Mouse (Mus musculus) hindbrain, embryonic 13.5 days (tissue): Measurements from ENCODE around the gene Tnfsf13. TPM values are rescaled to one million over a fixed set of nuclear protein-coding genes. Genes with fewer than 3 reads are reported as not detected.

Experiments used
- ATAC-seq: fragments of 200-750 bp; cut with Nextera tagmentation; 2 replicates; pipeline ENCODE4 v1.8.0; 2017; ENCODE audit warnings: moderate TSS enrichment; ENCODE audit not compliant: low FRiP score
- H3K27ac ChIP-seq: fragments of 300-500 bp; sonication (generic); 2 replicates; pipeline ENCODE4 v1.5.1; 2015; ENCODE audit warnings: inconsistent platforms, mild to moderate bottlenecking, moderate library complexity
- H3K27me3 ChIP-seq: fragments of 300-500 bp; sonication (generic); 2 replicates; pipeline ENCODE4 v1.6.1; 2015; ENCODE audit warnings: mild to moderate bottlenecking, inconsistent platforms
- H3K36me3 ChIP-seq: fragments of 300-500 bp; sonication (generic); 2 replicates; pipeline ENCODE4 v1.6.1; 2015; ENCODE audit warnings: mild to moderate bottlenecking, inconsistent platforms
- H3K4me1 ChIP-seq: fragments of 300-500 bp; sonication (generic); replicated peaks from 2 replicates; pipeline ENCODE4 v1.6.1; 2015; ENCODE audit warnings: inconsistent platforms
- H3K4me2 ChIP-seq: fragments of 300-500 bp; sonication (generic); 2 replicates; pipeline ENCODE4 v1.6.1; 2015; ENCODE audit warnings: inconsistent platforms, mild to moderate bottlenecking, moderate library complexity
- H3K4me3 ChIP-seq: fragments of 300-500 bp; sonication (generic); 2 replicates; pipeline ENCODE4 v1.5.1; 2015; ENCODE audit warnings: mild to moderate bottlenecking, inconsistent platforms
- H3K9ac ChIP-seq: fragments of 300-500 bp; sonication (generic); 2 replicates; pipeline ENCODE4 v1.6.1; 2015; ENCODE audit warnings: mild to moderate bottlenecking, inconsistent platforms
- H3K9me3 ChIP-seq: fragments of 300-500 bp; sonication (generic); 2 replicates; pipeline ENCODE4 v1.6.1; 2016; ENCODE audit warnings: inconsistent platforms
- WGBS: fragments of 180-500 bp; shearing (Covaris S2); methylation state at CpG from one replicate; pipeline ENCODE4 v1.1.7; 2015; 5-methylcytosine and 5-hydroxymethylcytosine counted together
- polyA plus RNA-seq: library from polyadenylated mRNA; unstranded; fragments of >200 nt; fragmentation: Nextera tagmentation; extraction: Ambion mirVana; gene quantifications from 2 replicates; pipeline ENCODE4 v1.2.1, GENCODE M21; 2015

The Tnfsf13 gene
- polyA plus RNA-seq, 1 experiment from 2014 or later = 0.53 TPM

DNA sequence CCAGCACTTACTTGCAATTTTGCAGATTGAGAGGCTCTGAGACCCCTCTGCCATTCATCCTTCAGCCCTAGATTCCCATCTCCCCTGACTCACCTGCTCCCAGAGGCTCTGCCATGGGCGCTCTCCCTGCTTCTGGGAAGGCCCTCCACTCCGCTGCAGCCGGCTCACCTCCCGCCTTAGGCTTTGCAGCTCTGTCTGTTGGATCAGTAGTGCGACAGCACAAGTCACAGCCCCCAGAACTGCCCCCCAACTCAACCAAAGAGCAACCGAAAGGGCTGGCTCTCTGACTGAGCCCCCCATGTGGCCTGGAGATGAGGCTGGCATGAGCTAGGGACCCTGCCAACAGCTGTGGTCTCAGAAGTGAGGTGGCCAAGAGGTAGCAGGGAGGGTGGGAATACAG, 648 bp downstream of the Tnfsf13 start:
- peak overlapping the region; percentile 19; the same call in 1 of the 2 replicates for H3K9ac ChIP-seq
- H3K27ac ChIP-seq = 0 out of 2 replicates have a peak overlapping the region, but pooled peaks have one; percentile 23
- H3K4me1 ChIP-seq = peaks cover 45% of the 10 kb centered on the region

DNA sequence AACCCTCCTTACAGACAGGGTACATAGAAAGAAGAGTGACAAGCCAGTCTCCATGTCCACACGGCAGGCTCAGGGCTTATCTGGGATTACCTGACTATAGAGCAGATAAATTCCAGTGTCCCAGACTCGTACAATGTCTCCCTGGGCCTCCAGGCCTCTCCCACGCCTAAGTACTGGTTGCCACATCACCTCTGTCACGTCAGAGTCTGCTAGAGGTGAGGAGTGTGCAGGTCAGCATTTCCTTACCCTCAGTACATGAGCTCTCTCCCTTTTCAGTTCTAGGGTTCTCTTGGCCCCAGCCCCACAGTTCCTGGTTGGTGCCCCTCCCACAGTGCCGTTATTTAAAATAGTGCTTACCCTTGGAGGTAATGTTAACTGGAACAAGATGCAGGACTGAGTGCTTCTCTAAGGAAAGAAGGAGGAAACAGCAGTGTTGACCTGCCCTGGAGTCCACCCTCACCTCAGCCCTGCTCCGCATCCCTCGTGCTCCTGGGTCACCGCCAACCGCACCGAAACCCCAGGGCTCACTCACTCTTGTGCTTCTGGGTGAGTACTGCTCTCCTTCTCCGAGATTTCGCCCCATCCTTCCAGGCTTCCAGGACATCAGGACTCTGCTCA, 1.3 kb downstream of the Tnfsf13 start:
- no peak overlapping the region for H3K4me3 ChIP-seq
- peaks cover 13% of the 10 kb centered on the region; the same call in 1 of the 2 replicates for H3K27me3 ChIP-seq
- no peaks in the 10 kb centered on the region for H3K9me3 ChIP-seq
- ATAC-seq = no peak
- H3K4me2 ChIP-seq = no peak overlapping the region
- peak overlapping the region; percentile 35 for H3K9ac ChIP-seq
- peaks cover 52% of the 10 kb centered on the region for H3K4me1 ChIP-seq
- H3K27ac ChIP-seq = no peak overlapping the region
- peaks cover 8% of the 10 kb centered on the region; the same call in 1 of the 2 replicates for H3K36me3 ChIP-seq
- WGBS = 85% methylated on average over 12 of the region's 12 CpGs

More for the DNA sequence above, 648 bp downstream of the Tnfsf13 start:
- 82% methylated on average over 6 of the region's 6 CpGs for WGBS
- peaks cover 13% of the 10 kb centered on the region; the same call in 1 of the 2 replicates for H3K27me3 ChIP-seq
- H3K4me2 ChIP-seq = no peak overlapping the region
- no peak for ATAC-seq
- H3K9me3 ChIP-seq = no peaks in the 10 kb centered on the region
- H3K4me3 ChIP-seq = no peak overlapping the region
- H3K36me3 ChIP-seq = 0 out of 2 replicates have a peak, but pooled peaks cover 3% of the 10 kb centered on the region

DNA sequence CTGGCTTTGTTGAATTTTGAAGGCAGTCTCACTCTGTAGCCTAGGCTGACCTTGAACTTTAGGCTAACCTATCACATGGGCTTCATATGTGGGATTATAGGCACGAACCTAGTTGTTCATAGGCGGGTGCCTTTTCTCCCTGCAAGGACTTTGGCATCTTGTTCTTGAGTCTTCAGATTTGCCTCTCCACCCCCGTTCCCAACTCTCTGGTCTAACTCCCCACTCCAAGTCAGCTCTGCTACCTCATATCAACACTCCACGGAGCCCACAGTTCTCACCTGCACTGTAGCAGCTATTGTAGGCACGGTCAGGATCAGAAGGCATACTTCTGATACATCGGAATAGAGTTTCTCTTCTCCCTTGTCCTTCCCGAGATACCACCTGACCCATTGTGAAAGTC, 2.0 kb downstream of the Tnfsf13 start:
- Histone ChIP-seq H3K36me3 (peaks cover 14% of the 10 kb centered on the region), H3K4me3 (no peak overlapping the region), H3K27me3 (peaks cover 13% of the 10 kb centered on the region; the same call in 1 of the 2 replicates), H3K4me2 (no peak overlapping the region; the same call in 1 of the 2 replicates), H3K9ac (peak overlapping the region; percentile 72), H3K9me3 (no peaks in the 10 kb centered on the region), H3K4me1 (peaks cover 58% of the 10 kb centered on the region), H3K27ac (peak overlapping the region; percentile 86)
- no peak for ATAC-seq
- 89% methylated on average over 7 of the region's 7 CpGs for WGBS

DNA sequence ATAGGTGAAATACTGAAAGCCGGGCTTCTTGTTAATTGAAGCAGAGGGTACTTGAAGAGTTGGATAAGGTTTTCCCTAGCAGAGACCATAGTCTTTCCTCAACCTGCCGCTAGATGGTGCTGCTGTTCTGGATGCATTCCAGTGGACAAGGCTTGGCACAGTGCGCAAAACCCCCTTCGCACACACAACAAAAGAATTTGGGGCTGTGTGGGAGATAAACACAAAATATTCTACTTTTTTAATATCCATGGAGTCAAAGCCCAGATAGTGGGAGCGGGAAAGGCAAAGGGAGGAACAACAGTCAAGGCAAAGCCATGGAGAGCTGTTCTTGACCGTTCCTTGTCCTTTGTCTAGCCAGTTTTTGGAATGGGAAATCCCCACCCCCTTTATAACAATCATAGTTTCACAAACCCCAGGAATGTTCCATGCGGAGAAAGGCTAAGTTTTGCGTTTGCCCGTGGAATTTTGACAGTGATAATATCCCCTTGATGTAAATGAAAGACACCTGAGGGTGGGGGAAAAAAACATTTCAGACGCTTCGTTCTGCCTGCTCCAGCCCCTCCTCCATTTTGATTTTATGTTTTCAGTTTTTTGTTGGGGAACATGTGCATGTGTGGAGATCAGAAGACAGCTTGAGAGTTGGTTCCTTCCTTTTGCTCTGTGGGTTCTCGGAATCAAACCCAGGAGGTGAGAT, 2.6 kb downstream of the Tnfsf13 start:
- H3K4me1 ChIP-seq = peaks cover 61% of the 10 kb centered on the region

DNA sequence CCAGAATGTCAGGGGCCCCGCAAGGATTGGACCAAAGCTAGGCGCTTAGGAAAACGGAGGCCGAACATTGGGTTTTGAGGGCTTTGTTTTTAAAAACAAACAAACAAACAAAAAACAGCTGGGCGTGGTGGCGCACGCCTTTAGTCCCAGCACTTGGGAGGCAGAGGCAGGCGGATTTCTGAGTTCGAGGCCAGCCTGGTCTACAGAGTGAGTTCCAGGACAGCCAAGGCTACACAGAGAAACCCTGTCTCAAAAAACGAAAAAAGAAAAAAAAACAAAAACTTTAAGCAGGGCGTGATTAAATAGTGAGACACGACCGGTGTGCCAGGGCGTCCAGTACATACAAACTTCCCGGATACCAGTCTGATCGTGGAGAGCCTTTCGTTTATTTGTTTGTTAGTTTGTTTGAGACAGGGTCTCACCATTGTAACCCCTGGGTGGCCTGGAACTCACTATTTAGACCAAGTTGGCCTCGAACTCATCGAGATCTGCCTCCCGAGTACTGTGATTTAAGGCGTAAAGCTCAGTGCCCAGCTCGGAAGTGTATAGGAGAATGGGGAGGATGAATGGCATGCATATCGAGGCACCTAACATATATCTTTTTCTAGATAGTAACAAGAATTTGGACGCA, 3.3 kb downstream of the Tnfsf13 start:
- Histone ChIP-seq H3K4me3 (peak overlapping the region; percentile 78), H3K4me1 (peaks cover 61% of the 10 kb centered on the region), H3K9ac (peak overlapping the region; percentile 89), H3K9me3 (no peaks in the 10 kb centered on the region), H3K27me3 (peaks cover 13% of the 10 kb centered on the region; the same call in 1 of the 2 replicates), H3K27ac (peak overlapping the region; percentile 96), H3K36me3 (peaks cover 27% of the 10 kb centered on the region), H3K4me2 (peak overlapping the region; percentile 96)
- WGBS = 28% methylated on average over 24 of the region's 24 CpGs
- no peak for ATAC-seq

More for the DNA sequence above, 2.6 kb downstream of the Tnfsf13 start:
- no peaks in the 10 kb centered on the region for H3K9me3 ChIP-seq
- WGBS = 20% methylated on average over 12 of the region's 12 CpGs
- peak; percentile 41; the same call in 1 of the 2 replicates for ATAC-seq
- H3K9ac ChIP-seq = peak overlapping the region; percentile 72
- H3K4me3 ChIP-seq = peak overlapping the region; percentile 78; the same call in 1 of the 2 replicates
- H3K27me3 ChIP-seq = peaks cover 13% of the 10 kb centered on the region; the same call in 1 of the 2 replicates
- H3K27ac ChIP-seq = peak overlapping the region; percentile 96
- peaks cover 20% of the 10 kb centered on the region for H3K36me3 ChIP-seq
- H3K4me2 ChIP-seq = peak overlapping the region; percentile 96

DNA sequence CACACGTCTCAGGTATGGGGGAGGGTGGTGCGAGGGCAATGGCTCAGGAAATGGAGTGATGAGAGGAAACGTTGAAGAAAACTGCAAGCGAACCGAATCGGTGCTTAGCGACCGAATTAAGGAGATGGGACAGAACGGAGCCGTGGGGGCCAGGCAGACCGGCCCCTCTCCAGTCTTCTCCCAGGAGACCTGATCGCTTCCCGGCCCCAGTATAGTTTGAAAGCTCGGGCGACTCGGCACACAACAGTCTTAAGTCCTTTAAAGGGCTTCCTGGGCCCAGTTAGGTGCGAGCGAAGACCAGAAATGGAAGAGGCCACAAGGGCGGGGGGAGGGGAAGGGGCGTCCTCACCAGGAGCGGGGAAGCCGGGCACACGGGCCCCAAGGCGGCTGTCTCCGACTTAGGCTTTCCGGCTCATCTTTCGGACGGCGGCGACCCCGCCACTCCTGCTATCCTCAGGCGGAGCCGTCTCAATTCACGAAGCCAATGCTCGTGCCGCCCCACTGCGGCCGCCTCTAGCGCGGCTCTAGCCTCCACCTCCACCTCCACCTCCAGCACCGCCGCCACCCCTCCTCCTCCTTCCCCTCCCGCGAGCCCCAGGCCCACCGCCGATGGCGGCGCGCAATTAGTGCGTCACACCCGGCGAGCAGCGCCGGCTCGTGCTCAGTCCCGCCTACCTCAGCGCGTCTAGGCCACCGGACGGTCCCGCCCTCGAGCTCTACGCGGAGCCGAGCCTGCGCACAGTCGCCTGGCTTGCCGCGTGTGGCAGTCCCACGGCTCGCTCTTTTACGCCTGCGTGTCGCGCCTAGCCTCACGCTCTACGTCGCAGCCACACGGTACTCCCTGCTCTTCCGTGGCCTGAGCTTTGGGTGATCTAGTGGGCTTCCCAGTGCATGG, 4.0 kb downstream of the Tnfsf13 start, which contains the start of gene Senp3:
Gene Senp3, minus strand, starts transcription at position 771 of the 895 bp plus-strand sequence.
- WGBS = under 1% methylated on average over 79 of the region's 80 CpGs
- peak; percentile 96 for ATAC-seq
- Histone ChIP-seq H3K27ac (peak within 1 kb of the TSS; percentile 96), H3K4me2 (peak within 1 kb of the TSS; percentile 96), H3K4me1 (peaks cover 56% of the 10 kb centered on the region), H3K4me3 (peak within 1 kb of the TSS; percentile 78), H3K36me3 (peaks cover 34% of the 10 kb centered on the region), H3K9me3 (no peaks in the 10 kb centered on the region), H3K27me3 (peaks cover 5% of the 10 kb centered on the region; the same call in 1 of the 2 replicates), H3K9ac (peak within 1 kb of the TSS; percentile 89)

DNA sequence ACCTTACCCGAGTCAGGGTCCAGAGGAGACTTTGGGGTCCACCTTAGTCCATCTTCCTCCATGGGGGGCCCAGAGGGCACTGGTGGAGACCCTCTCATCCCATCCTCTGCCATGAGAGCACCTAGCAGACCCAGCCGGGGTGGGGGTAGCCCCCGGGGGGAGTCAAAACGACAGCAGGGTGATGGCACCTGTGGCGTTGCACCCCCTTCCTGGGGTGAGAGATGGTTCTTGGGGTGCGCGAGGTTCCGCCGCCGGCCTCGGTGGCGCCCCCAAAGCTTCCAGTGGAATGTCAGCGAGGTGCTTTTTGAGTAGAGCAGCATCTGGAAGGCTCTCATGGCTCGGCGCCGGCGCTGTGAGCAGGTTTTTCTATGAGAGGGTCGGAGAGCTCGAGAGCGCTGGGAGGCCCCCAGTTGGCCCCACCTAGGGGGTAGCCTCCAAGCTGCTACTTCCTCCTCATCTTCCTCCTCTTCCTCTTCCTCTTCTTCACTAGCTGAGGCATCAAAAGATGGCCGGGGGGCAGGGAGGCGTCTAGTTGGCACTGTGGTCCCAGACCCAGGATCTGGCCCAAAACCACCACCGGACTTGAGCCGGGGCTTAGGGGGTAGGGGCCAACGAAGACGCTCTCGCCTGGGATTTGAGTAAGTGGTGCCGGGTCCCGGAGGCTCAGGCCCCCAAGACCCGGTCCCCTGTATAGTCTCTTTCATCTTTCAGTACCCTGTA, 5.3 kb downstream of the Tnfsf13 start:
- H3K4me2 ChIP-seq = peak overlapping the region; percentile 96
- WGBS = 92% methylated on average over 30 of the region's 30 CpGs

DNA sequence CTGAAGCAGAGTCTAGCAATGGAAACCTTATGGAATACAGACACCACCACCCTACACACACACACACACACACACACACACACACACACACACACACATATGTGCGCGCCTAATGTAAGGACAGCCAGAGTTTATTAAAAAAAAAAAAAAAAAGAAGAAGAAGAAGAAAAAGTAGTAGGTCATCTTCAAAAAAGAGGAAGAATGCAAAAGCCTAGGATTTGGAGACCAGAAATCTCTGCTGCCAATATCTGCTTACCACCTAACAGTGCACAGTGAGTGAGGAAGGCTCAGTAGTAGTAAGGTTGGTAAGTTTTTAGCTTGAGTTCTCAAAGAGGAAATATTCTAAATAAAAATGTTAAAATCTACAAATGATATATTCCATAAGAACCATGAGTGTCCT, 6.4 kb downstream of the Tnfsf13 start:
- 100% methylated on average over 1 of the region's 2 CpGs for WGBS
- H3K4me1 ChIP-seq = peaks cover 46% of the 10 kb centered on the region
- H3K9ac ChIP-seq = no peak overlapping the region; the same call in 1 of the 2 replicates
- H3K36me3 ChIP-seq = peaks cover 59% of the 10 kb centered on the region
- no peak overlapping the region for H3K4me3 ChIP-seq
- H3K9me3 ChIP-seq = no peaks in the 10 kb centered on the region
- ATAC-seq = no peak
- 0 out of 2 replicates have a peak overlapping the region, but pooled peaks have one; percentile 19 for H3K4me2 ChIP-seq
- no peak overlapping the region for H3K27ac ChIP-seq
- H3K27me3 ChIP-seq = no peaks in the 10 kb centered on the region

More for the DNA sequence above, 5.3 kb downstream of the Tnfsf13 start:
- H3K4me1 ChIP-seq = peaks cover 51% of the 10 kb centered on the region
- H3K27me3 ChIP-seq = 0 out of 2 replicates have a peak, but pooled peaks cover 3% of the 10 kb centered on the region
- peak overlapping the region; percentile 89 for H3K9ac ChIP-seq
- H3K9me3 ChIP-seq = no peaks in the 10 kb centered on the region
- H3K36me3 ChIP-seq = peaks cover 47% of the 10 kb centered on the region
- no peak overlapping the region for H3K27ac ChIP-seq
- ATAC-seq = no peak
- H3K4me3 ChIP-seq = peak overlapping the region; percentile 78

DNA sequence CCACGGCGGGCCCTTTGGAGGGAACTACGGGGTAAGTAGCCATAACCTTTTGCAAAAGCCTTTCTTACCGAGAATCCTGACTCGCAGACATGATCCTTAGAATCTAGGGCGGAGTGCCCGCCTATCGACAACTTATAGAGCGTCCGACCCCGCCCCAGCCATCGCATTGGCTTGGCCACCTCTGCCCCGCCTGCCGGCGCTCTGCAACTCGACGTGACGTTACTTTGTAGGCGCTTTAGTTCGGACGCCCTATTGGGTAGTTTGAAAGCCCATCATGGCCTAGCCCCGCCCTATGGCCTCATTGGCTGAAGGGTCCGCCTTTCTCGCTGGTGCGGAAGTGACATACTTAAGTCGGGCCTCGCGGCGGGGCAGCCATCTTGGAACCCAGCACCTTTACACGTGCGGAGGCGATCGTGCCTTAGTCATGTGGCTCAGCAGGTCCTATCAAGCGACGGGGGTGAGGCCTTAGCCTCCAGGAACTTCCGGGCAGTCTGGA, 13.3 kb downstream of the Tnfsf13 start, which contains the start of gene Eif4a1:
Gene Eif4a1, minus strand, starts transcription at position 213 of the 496 bp plus-strand sequence.
- 0% methylated on average over 36 of the region's 36 CpGs for WGBS
- peak within 1 kb of the TSS; percentile 100 for H3K9ac ChIP-seq
- peak within 1 kb of the TSS; percentile 100 for H3K4me3 ChIP-seq
- peak within 1 kb of the TSS; percentile 98 for H3K27ac ChIP-seq
- peaks cover 32% of the 10 kb centered on the region for H3K4me1 ChIP-seq
- no peaks in the 10 kb centered on the region for H3K9me3 ChIP-seq
- peak within 1 kb of the TSS; percentile 99 for H3K4me2 ChIP-seq
- no peaks in the 10 kb centered on the region for H3K27me3 ChIP-seq
- H3K36me3 ChIP-seq = peaks cover 75% of the 10 kb centered on the region
- ATAC-seq = peak; percentile 98

DNA sequence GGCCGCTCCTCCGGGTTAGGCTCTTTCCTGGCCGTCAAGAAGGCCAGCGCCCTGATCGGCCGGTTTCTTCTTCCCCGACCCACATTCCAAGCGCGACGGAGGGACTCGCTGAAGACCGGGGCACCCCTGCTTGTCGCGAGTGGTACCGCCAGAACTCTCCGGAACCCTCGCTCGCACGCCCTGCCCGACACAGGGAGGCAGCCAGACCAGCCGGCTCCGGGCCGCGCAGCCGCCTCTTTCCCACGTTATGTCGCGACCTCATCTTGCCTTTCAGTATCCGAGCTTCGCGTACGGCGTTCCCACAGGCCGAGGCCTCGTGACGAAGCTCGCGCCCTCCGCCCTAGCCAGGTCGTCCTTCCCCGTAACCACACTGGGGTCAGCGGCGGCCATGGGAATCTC, 13.9 kb downstream of the Tnfsf13 start:
- WGBS = under 1% methylated on average over 43 of the region's 43 CpGs
- H3K9ac ChIP-seq = peak overlapping the region; percentile 100
- H3K36me3 ChIP-seq = peaks cover 73% of the 10 kb centered on the region
- H3K27ac ChIP-seq = peak overlapping the region; percentile 98
- peak overlapping the region; percentile 100 for H3K4me3 ChIP-seq
- peaks cover 32% of the 10 kb centered on the region for H3K4me1 ChIP-seq
- H3K9me3 ChIP-seq = no peaks in the 10 kb centered on the region
- no peaks in the 10 kb centered on the region for H3K27me3 ChIP-seq
- peak overlapping the region; percentile 99 for H3K4me2 ChIP-seq
- ATAC-seq = peak; percentile 18
